Mouse (Mus musculus): ENCODE data around the gene Cers6. TPM values are rescaled to one million over a fixed set of nuclear protein-coding genes. Genes with fewer than 3 reads are reported as not detected.

Cers6 gene
- 20.2 and 23.0 TPM in 2 replicates for polyA plus RNA-seq (2015; fragmentation: Nextera tagmentation; extraction: Ambion mirVana)

DNA sequence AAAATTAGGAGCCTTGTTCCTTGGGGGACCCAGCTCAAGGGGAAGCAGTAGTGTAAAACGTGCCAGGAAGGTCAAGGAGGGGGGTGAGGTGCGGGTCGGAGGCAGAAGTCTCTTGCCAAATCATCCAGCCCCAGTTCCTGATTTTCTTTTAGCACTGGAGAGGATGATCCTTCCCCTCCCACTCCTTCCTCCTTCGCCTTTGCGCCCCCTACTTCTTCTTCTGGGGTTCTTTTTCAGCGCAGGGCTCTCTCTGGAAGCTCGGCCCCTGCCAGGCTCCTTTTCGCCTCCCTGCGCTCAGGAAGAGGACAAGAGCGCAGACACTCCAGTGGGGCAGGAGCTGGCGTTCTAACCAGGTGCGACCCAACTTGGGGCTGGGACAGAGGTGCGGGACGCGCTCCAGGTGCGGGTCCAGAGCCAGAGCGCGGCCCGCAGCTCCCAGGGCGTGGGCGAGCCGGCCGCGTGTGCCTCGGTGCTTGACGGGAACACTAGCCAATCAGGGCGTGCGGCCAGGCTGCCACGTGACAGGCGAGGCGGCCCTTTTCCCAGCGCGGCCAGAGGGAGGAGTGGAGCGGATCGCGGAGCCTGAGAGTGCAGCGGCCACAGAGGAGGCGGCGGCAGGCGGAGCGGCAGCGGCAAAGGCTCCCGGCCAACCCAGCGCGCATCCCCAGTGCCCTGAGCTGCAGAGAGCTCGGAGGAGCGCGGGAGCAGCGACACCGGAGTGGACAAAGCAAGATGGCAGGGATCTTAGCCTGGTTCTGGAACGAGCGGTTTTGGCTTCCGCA, at the start of gene Cers6:
Cers6 (plus strand) TSS at position 538 of the 782 bp plus-strand sequence.

DNA sequence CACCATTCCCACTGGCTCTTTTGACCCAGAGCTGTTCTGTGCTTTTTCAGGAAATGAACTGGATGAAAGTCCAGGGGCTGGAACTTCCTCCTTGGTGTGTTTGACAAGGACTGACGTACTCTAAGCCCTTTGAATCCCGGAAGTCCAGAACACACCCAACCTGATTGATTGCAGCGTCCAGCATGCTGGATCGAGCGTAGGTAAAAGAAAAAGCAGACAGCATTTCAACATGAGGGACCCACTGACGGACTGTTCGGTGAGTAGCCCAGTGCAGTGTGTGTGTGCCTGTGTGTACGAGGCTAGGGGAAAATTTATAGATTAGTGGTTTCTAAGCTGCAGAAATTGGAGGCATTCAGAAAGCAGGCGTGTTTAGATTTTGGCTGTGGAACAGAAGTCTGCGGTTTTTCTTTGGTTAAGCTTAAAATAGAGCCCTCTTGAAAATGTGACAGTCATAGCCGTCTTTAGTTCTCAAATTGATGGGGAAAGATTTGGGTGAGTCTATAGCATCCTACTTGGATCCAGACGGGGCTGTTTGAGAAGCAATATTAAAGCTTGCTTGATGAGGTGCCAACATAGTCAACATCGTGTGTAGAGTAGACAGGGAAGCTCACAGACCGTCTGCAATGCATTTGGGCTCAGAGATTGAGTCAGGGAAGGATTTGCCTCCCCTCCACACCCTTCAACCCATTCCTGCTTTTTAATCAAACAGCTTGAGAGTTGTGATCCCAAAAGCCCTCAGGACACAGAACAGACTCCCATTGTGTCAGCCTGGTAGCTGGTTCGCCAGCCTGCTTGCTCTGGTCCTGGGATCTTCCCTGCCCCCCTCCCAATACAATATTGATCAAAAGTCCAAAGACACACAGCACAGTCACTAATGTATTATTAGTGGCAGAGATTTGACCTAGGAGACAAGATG, 274.7 kb downstream of the Cers6 start, which contains the start of gene Nostrin:
Nostrin (plus strand) TSS at position 140 of the 916 bp plus-strand sequence.

Other genes starting within 250 kb of the Cers6 start
- not detected in 2 replicates for gene 4932414N04Rik, start 205.0 kb upstream of the Cers6 start, polyA plus RNA-seq (2015; fragmentation: Nextera tagmentation; extraction: Ambion mirVana)